In the genomic region with DNA sequence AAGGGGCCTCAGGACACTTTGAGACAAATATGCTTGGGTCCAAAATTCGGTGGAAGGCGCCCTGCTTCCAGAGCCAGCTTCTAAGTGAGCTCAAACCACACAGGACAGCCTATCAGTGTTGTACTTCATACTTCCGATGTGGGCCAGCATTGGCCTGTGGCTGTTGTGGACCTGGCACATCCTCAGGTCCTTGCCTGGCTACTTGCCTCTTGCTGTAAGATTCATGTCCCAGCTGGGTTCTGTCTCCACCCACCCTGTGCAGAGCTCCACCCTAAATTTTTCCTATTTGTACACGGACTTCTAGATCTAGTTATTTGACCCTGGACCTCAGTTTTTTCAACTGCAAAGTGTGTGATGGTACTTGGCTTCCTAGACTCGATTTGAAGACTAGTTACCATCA, we compare ENCODE assay signal across 11 mouse cellular contexts. TPM values are rescaled to one million over a fixed set of nuclear protein-coding genes. Genes with fewer than 3 reads are reported as not detected.
DNase-seq lines count a peak whose midpoint lies in the region; TF ChIP-seq lines count a peak whose summit lies in the region.
"Had no signal": no experiment of that assay in that cellular context is flagged by ENCODE, and none has a peak within 500 bp of the region (broad histone marks: within the 10 kb centered on the region; RNA-seq: fewer than 3 reads in every experiment).

No protein-coding gene starts in this region.

- peak overlapping the region; percentile 89 for H3K27ac ChIP-seq in MEL (ENCODE audit: control insufficient read depth, low read depth, low read length)
- H3K27ac ChIP-seq: hindbrain, embryonic 15.5 days; stomach, postnatal 0 days had no signal

- H3K9ac ChIP-seq in MEL (ENCODE audit: control insufficient read depth, low read depth, low read length, poor library complexity, severe bottlenecking), result peak overlapping the region; percentile 60
- H3K9ac ChIP-seq: hindbrain, embryonic 15.5 days had no signal

- H3K79me2 ChIP-seq in MEL (ENCODE audit: control insufficient read depth, insufficient read depth, low read length, poor library complexity), result no peaks in the 10 kb centered on the region

- H3K36me3 ChIP-seq in MEL (ENCODE audit: control insufficient read depth in 1 of 2, insufficient read depth in 2 of 2, low read length in 2 of 2), result peaks cover 2 to 19% of the 10 kb centered on the region in 2 experiments; a peak in 2 of 4 replicates

- peak in 1 of 2 experiments; percentile 2; a peak in 1 of 4 replicates for TF ChIP-seq EP300 in MEL (IDR thresholded peaks at IDR 0.05; ENCODE audit: low read depth in 1 of 2, low read length in 2 of 2)

- no peak for TF ChIP-seq POLR2A in MEL (IDR thresholded peaks at IDR 0.05; ENCODE audit: control insufficient read depth in 1 of 2, insufficient read depth in 1 of 2, low read depth in 1 of 2, low read length in 2 of 2, poor library complexity in 1 of 2)

- intact Hi-C loops in gastrocnemius, postnatal 14 days (cut with DNase I; ENCODE audit: low total_unique reads), result no loop called here
- intact Hi-C loops in heart, postnatal 25 days (cut with DNase I), result no loop called here

- no peak for TF ChIP-seq RAD21 in MEL (IDR thresholded peaks at IDR 0.05; ENCODE audit: low read depth, low read length)

- no peaks in the 10 kb centered on the region for H3K9me3 ChIP-seq in MEL (replicated peaks; ENCODE audit: insufficient read depth, low read length)
- H3K9me3 ChIP-seq: hindbrain, embryonic 15.5 days had no signal

- H3K4me3 ChIP-seq in MEL (ENCODE audit: control insufficient read depth in 1 of 2, insufficient read depth in 1 of 2, low read depth in 2 of 2, low read length in 2 of 2), result peak overlapping the region; percentile 21 to 34; a peak in 3 of 4 replicates
- H3K4me3 ChIP-seq: hindbrain, embryonic 15.5 days had no signal

- peaks cover 24 to 35% of the 10 kb centered on the region in 2 experiments for H3K4me1 ChIP-seq in MEL (ENCODE audit: control insufficient read depth in 1 of 2, insufficient read depth in 2 of 2, low read length in 2 of 2)
- H3K4me1 ChIP-seq: hindbrain, embryonic 15.5 days had no signal

- H3K27me3 ChIP-seq in MEL (ENCODE audit: control insufficient read depth in 1 of 2, insufficient read depth in 2 of 2, low read length in 2 of 2), result no peaks in the 10 kb centered on the region
- H3K27me3 ChIP-seq: hindbrain, embryonic 15.5 days had no signal

- DNase-seq in heart, adult 11 months, result peak; percentile 97
- DNase-seq in heart, adult 8-10 months (ENCODE audit: low spot score), result no peak
- peak; percentile 39 for DNase-seq in MEL (ENCODE audit: low read depth, low spot score)
- DNase-seq in gastrocnemius, postnatal 14 days, result peak; percentile 56
- peak; percentile 44 for DNase-seq in heart, postnatal 25 days (ENCODE audit: low spot score)
- no peak for DNase-seq in cerebellum, adult 11 months
- no peak for DNase-seq in thymus, postnatal 25 days
- DNase-seq in yolk sac, embryonic 10.5 days (ENCODE audit: low spot score), result no peak
- DNase-seq: kidney, postnatal 36 days had no signal

- TF ChIP-seq CTCF in MEL (IDR thresholded peaks at IDR 0.05 in 2 of 3, conservative IDR thresholded peaks at IDR 0.05 in 1 of 3; ENCODE audit: control insufficient read depth in 1 of 3, insufficient read depth in 1 of 3, low read depth in 2 of 3, low read length in 3 of 3, poor library complexity in 1 of 3, severe bottlenecking in 1 of 3), result no peak

TF ChIP-seq in MEL, 35 proteins besides CTCF, POLR2A, EP300 and RAD21:
- TF ChIP-seq ZC3H11A (IDR thresholded peaks at IDR 0.05; ENCODE audit: low read depth, low read length), result no peak
- no peak for TF ChIP-seq MEF2A (IDR thresholded peaks at IDR 0.05; ENCODE audit: extremely low read depth, insufficient replicate concordance, low read depth, low read length, poor library complexity, severe bottlenecking)
- no peak for TF ChIP-seq POLR2AphosphoS2 (IDR thresholded peaks at IDR 0.05; ENCODE audit: low read length)
- no peak for TF ChIP-seq JUND (IDR thresholded peaks at IDR 0.05; ENCODE audit: low read depth, low read length)
- no peak for TF ChIP-seq ZMIZ1 (IDR thresholded peaks at IDR 0.05; ENCODE audit: low read depth, low read length)
- TF ChIP-seq UBTF (IDR thresholded peaks at IDR 0.05; ENCODE audit: borderline replicate concordance, insufficient read depth, low read depth, low read length), result no peak
- TF ChIP-seq CHD2 (IDR thresholded peaks at IDR 0.05; ENCODE audit: low read length), result no peak
- no peak for TF ChIP-seq POLR2AphosphoS5 (IDR thresholded peaks at IDR 0.05; ENCODE audit: borderline replicate concordance, low read depth, low read length)
- no peak for TF ChIP-seq ETS1 (IDR thresholded peaks at IDR 0.05; ENCODE audit: low read depth, low read length)
- TF ChIP-seq USF2 (IDR thresholded peaks at IDR 0.05; ENCODE audit: borderline replicate concordance in 1 of 2, insufficient read depth in 1 of 2, low read depth in 1 of 2, low read length in 2 of 2), result no peak
- no peak for TF ChIP-seq MYC (IDR thresholded peaks at IDR 0.05; ENCODE audit: low read depth, low read length)
- no peak for TF ChIP-seq MYB (IDR thresholded peaks at IDR 0.05; ENCODE audit: low read depth, low read length)
- TF ChIP-seq MXI1 (IDR thresholded peaks at IDR 0.05; ENCODE audit: low read depth, low read length), result no peak
- no peak for TF ChIP-seq ZKSCAN1 (IDR thresholded peaks at IDR 0.05; ENCODE audit: low read depth, low read length)
- no peak for TF ChIP-seq TCF12 (IDR thresholded peaks at IDR 0.05; ENCODE audit: low read depth, low read length)
- no peak for TF ChIP-seq SIN3A (IDR thresholded peaks at IDR 0.05; ENCODE audit: low read length)

RNA-seq across cellular contexts. Expression of a gene that starts 10.7 kb away (rescaled TPM):
- total RNA-seq in heart, adult 8-10 months (2022), result 10 to 100 TPM; 83.3 to 91.3 (median 85.0) TPM
- total RNA-seq in MEL (2012; rRNA removed), result 48.5 and 48.7 TPM in 2 replicates
- polyA plus RNA-seq in MEL (2012; ENCODE audit: insufficient read depth in 1 of 2, insufficient read length in 2 of 2, low read depth in 1 of 2, low replicate concordance in 2 of 2, missing spikeins in 1 of 2), result 10 to 100 TPM in 1 of 2 experiments, not detected in 1; 66.5 TPM
- 10 to 100 TPM; 47.2 to 56.6 TPM for total RNA-seq in gastrocnemius, postnatal 14 days (2021)
- 10 to 100 TPM; 71.5 to 74.8 TPM for total RNA-seq in heart, postnatal 25 days (2021)

RNA-seq across cellular contexts. Expression of a gene that starts 15.0 kb away (rescaled TPM):
- total RNA-seq in heart, adult 8-10 months (2022), result 10 to 100 TPM; 29.8 to 40.8 (median 34.6) TPM
- 26.8 and 33.7 TPM in 2 replicates for total RNA-seq in MEL (2012; rRNA removed)
- polyA plus RNA-seq in MEL (2012; ENCODE audit: insufficient read depth in 1 of 2, insufficient read length in 2 of 2, low read depth in 1 of 2, low replicate concordance in 2 of 2, missing spikeins in 1 of 2), result 10 to 100 TPM in 1 of 2 experiments, not detected in 1; 48.6 TPM
- total RNA-seq in gastrocnemius, postnatal 14 days (2021), result 10 to 100 TPM; 20.6 to 27.8 TPM
- total RNA-seq in heart, postnatal 25 days (2021), result 10 to 100 TPM; 27.4 to 29.0 TPM

RNA-seq across cellular contexts. Expression of a gene that starts 28.0 kb away (rescaled TPM):
- total RNA-seq in heart, adult 8-10 months (2022), result 1 to 10 TPM; 1.2 to 3.2 (median 1.6) TPM
- total RNA-seq in MEL (2012; rRNA removed), result 23.3 and 24.5 TPM in 2 replicates
- 10 to 100 TPM in 1 of 2 experiments, not detected in 1; 31.2 TPM for polyA plus RNA-seq in MEL (2012; ENCODE audit: insufficient read depth in 1 of 2, insufficient read length in 2 of 2, low read depth in 1 of 2, low replicate concordance in 2 of 2, missing spikeins in 1 of 2)
- total RNA-seq in gastrocnemius, postnatal 14 days (2021), result 1 to 10 TPM; 1.2 to 2.1 TPM
- 1 to 10 TPM; 1.8 to 2.5 TPM for total RNA-seq in heart, postnatal 25 days (2021)

RNA-seq across cellular contexts. Expression of a gene that starts 36.9 kb away (rescaled TPM):
- total RNA-seq in heart, adult 8-10 months (2022), result 10 to 100 TPM; 32.5 to 38.4 (median 35.9) TPM
- total RNA-seq in MEL (2012; rRNA removed), result 53.8 and 65.1 TPM in 2 replicates
- polyA plus RNA-seq in MEL (2012; ENCODE audit: insufficient read depth in 1 of 2, insufficient read length in 2 of 2, low read depth in 1 of 2, low replicate concordance in 2 of 2, missing spikeins in 1 of 2), result 10 to 100 TPM in 1 of 2 experiments, not detected in 1; 95.6 TPM
- 10 to 100 TPM; 28.9 to 29.2 TPM for total RNA-seq in gastrocnemius, postnatal 14 days (2021)
- total RNA-seq in heart, postnatal 25 days (2021), result 10 to 100 TPM; 34.6 to 37.6 TPM

RNA-seq across cellular contexts. Expression of a gene that starts 40.3 kb away (rescaled TPM):
- under 1 TPM; 0.22 to 0.57 (median 0.36) TPM for total RNA-seq in heart, adult 8-10 months (2022)
- 9.8 and 10.2 TPM in 2 replicates for total RNA-seq in MEL (2012; rRNA removed)
- 1 to 10 TPM in 1 of 2 experiments, not detected in 1; 6.8 TPM for polyA plus RNA-seq in MEL (2012; ENCODE audit: insufficient read depth in 1 of 2, insufficient read length in 2 of 2, low read depth in 1 of 2, low replicate concordance in 2 of 2, missing spikeins in 1 of 2)
- under 1 TPM; 0.47 to 0.60 TPM for total RNA-seq in gastrocnemius, postnatal 14 days (2021)
- under 1 TPM; 0.34 to 0.36 TPM for total RNA-seq in heart, postnatal 25 days (2021)

Comparison
In these comparisons a context has a peak if more than half of its experiments do, and no peak if none do; other contexts are left out.
1. DNase-seq: peak in heart, adult 11 months (single experiment), MEL (single experiment), gastrocnemius, postnatal 14 days (single experiment) and heart, postnatal 25 days (single experiment); none in heart, adult 8-10 months (single experiment), cerebellum, adult 11 months (single experiment), thymus, postnatal 25 days (single experiment) and yolk sac, embryonic 10.5 days (single experiment).